Mouse (Mus musculus) lung, postnatal 0 days (tissue): ENCODE measurements around the gene Slc16a11. TPM values are rescaled to one million over a fixed set of nuclear protein-coding genes. Genes with fewer than 3 reads are reported as not detected.

Experiments used
- ATAC-seq: fragments of 200-750 bp; cut with Nextera tagmentation; 2 replicates; pipeline ENCODE4 v1.8.0; 2017; ENCODE audit warnings: moderate library complexity
- DNase-seq: peaks from one replicate; pipeline ENCODE4 v3.0.0-alpha.2; 2016; ENCODE audit warnings: low spot score
- H3K27ac ChIP-seq: fragments of 300-500 bp; sonication (generic); 2 replicates; pipeline ENCODE4 v1.5.1; 2014; ENCODE audit warnings: antibody characterized with exemption, mild to moderate bottlenecking, low read length, mixed read lengths
- H3K27me3 ChIP-seq: fragments of 300-500 bp; sonication (generic); replicated peaks from 2 replicates; pipeline ENCODE4 v1.6.1; 2014; ENCODE audit warnings: low read length, mixed read lengths; ENCODE audit not compliant: insufficient read depth
- H3K36me3 ChIP-seq: fragments of 300-500 bp; sonication (generic); 2 replicates; pipeline ENCODE4 v1.6.1; 2014; ENCODE audit warnings: low read length, mixed read lengths; ENCODE audit not compliant: insufficient read depth
- H3K4me1 ChIP-seq: fragments of 300-500 bp; sonication (generic); 2 replicates; pipeline ENCODE4 v1.6.1; 2014; ENCODE audit warnings: antibody characterized with exemption, low read depth, low read length, mixed read lengths; ENCODE audit not compliant: insufficient read depth
- H3K4me2 ChIP-seq: fragments of 300-500 bp; sonication (generic); replicated peaks from 2 replicates; pipeline ENCODE4 v1.6.1; 2014; ENCODE audit warnings: low read depth, mild to moderate bottlenecking, low read length, moderate library complexity, mixed read lengths
- H3K4me3 ChIP-seq: fragments of 300-500 bp; sonication (generic); 2 replicates; pipeline ENCODE4 v1.5.1; 2014; ENCODE audit warnings: low read depth, low read length
- H3K9ac ChIP-seq: fragments of 300-500 bp; sonication (generic); replicated peaks from 2 replicates; pipeline ENCODE4 v1.6.1; 2014; ENCODE audit warnings: low read depth, mild to moderate bottlenecking
- H3K9me3 ChIP-seq: fragments of 300-500 bp; sonication (generic); 2 replicates; pipeline ENCODE4 v1.6.1; 2016; ENCODE audit warnings: low read length, mixed read lengths
- CTCF ChIP-seq: IDR thresholded peaks from 2 replicates; pipeline ENCODE4 v1.5.1; 2016; ENCODE audit warnings: antibody characterized with exemption, mild to moderate bottlenecking
- EP300 ChIP-seq: IDR thresholded peaks from 2 replicates; pipeline ENCODE4 v1.6.1; 2016; ENCODE audit warnings: antibody characterized with exemption, mild to moderate bottlenecking, control low read depth
- WGBS: fragments of 180-500 bp; shearing (Covaris S2); extraction: QIAGEN DNeasy Blood & Tissue Kit; methylation state at CpG from one replicate; pipeline ENCODE4 v1.1.7; 2014; 5-methylcytosine and 5-hydroxymethylcytosine counted together
- polyA plus RNA-seq: library from polyadenylated mRNA; unstranded; fragments of >200 nt; fragmentation: Nextera tagmentation; extraction: Ambion mirVana; gene quantifications from 2 replicates; pipeline ENCODE4 v1.2.1, GENCODE M21; 2015

The Slc16a11 gene
- polyA plus RNA-seq, 1 experiment from 2014 or later = 7.9 TPM

- H3K4me2 ChIP-seq = no peak overlapping the region
- no peak overlapping the region for H3K27ac ChIP-seq
- ATAC-seq (no peak), DNase-seq (no peak)
- 53% methylated on average over 11 of the region's 11 CpGs for WGBS
- TF ChIP-seq EP300 (no peak), CTCF (no peak)
- no peak overlapping the region for H3K9ac ChIP-seq
- H3K9me3 ChIP-seq = no peaks in the 10 kb centered on the region
- H3K4me1 ChIP-seq = no peaks in the 10 kb centered on the region; the same call in 1 of the 2 replicates
- no peaks in the 10 kb centered on the region for H3K36me3 ChIP-seq
- H3K4me3 ChIP-seq = no peak overlapping the region
- peaks cover 8% of the 10 kb centered on the region; the same call in 1 of the 2 replicates for H3K27me3 ChIP-seq
Measured at GRCm38 (mm10) chr11:70250150-70250549, 37.6 kb downstream of the Slc16a11 start.

GRCm38 (mm10) chr11:70251853-70252252 lies 39.3 kb downstream of the Slc16a11 start:
- Histone ChIP-seq H3K36me3 (no peaks in the 10 kb centered on the region), H3K9ac (no peak overlapping the region), H3K9me3 (no peaks in the 10 kb centered on the region), H3K4me2 (no peak overlapping the region), H3K4me3 (no peak overlapping the region), H3K27ac (no peak overlapping the region), H3K4me1 (no peaks in the 10 kb centered on the region; the same call in 1 of the 2 replicates), H3K27me3 (peaks cover 8% of the 10 kb centered on the region; the same call in 1 of the 2 replicates)
- no peak for TF ChIP-seq CTCF
- TF ChIP-seq EP300 = no peak
- no peak for ATAC-seq
- DNase-seq = no peak
- 71% methylated on average over 8 of the region's 8 CpGs for WGBS

- Histone ChIP-seq H3K27ac (no peak overlapping the region), H3K36me3 (no peaks in the 10 kb centered on the region), H3K4me1 (no peaks in the 10 kb centered on the region; the same call in 1 of the 2 replicates), H3K27me3 (peaks cover 8% of the 10 kb centered on the region; the same call in 1 of the 2 replicates), H3K4me3 (peak overlapping the region; percentile 31), H3K4me2 (peak overlapping the region; percentile 54), H3K9ac (no peak overlapping the region), H3K9me3 (no peaks in the 10 kb centered on the region)
- ATAC-seq (no peak; the same call in 1 of the 2 replicates), DNase-seq (no peak)
- 4% methylated on average over 18 of the region's 18 CpGs for WGBS
- TF ChIP-seq CTCF = no peak
- TF ChIP-seq EP300 = no peak
Measured at GRCm38 (mm10) chr11:70254337-70254736, 41.8 kb downstream of the Slc16a11 start.

GRCm38 (mm10) chr11:70254931-70255531 lies 42.5 kb downstream of the Slc16a11 start, which contains the start of gene Alox12:
Alox12 (minus strand) TSS chr11:70255353.
- H3K9ac ChIP-seq = no peak within 1 kb of the TSS
- WGBS = 2% methylated on average over 25 of the region's 25 CpGs
- H3K9me3 ChIP-seq = no peaks in the 10 kb centered on the region
- no peaks in the 10 kb centered on the region for H3K36me3 ChIP-seq
- TF ChIP-seq EP300 (no peak), CTCF (peak; percentile 69)
- H3K27me3 ChIP-seq = peaks cover 8% of the 10 kb centered on the region; the same call in 1 of the 2 replicates
- H3K4me1 ChIP-seq = no peaks in the 10 kb centered on the region; the same call in 1 of the 2 replicates
- peak within 1 kb of the TSS; percentile 31 for H3K4me3 ChIP-seq
- H3K27ac ChIP-seq = no peak within 1 kb of the TSS
- peak; percentile 76 for ATAC-seq
- peak within 1 kb of the TSS; percentile 54 for H3K4me2 ChIP-seq
- peak; percentile 69 for DNase-seq

- Histone ChIP-seq H3K9me3 (no peaks in the 10 kb centered on the region), H3K36me3 (no peaks in the 10 kb centered on the region), H3K27me3 (peaks cover 8% of the 10 kb centered on the region; the same call in 1 of the 2 replicates), H3K9ac (no peak overlapping the region), H3K4me1 (no peaks in the 10 kb centered on the region; the same call in 1 of the 2 replicates), H3K27ac (no peak overlapping the region), H3K4me3 (no peak overlapping the region), H3K4me2 (no peak overlapping the region)
- no peak for DNase-seq
- no peak for ATAC-seq
- TF ChIP-seq CTCF (no peak), EP300 (no peak)
- WGBS = 93% methylated on average over 4 of the region's 4 CpGs
Measured at GRCm38 (mm10) chr11:70259035-70259434, 46.5 kb downstream of the Slc16a11 start.

- ATAC-seq (no peak), DNase-seq (no peak)
- H3K4me3 ChIP-seq = no peak overlapping the region
- H3K4me2 ChIP-seq = no peak overlapping the region
- no peaks in the 10 kb centered on the region for H3K9me3 ChIP-seq
- H3K4me1 ChIP-seq = no peaks in the 10 kb centered on the region; the same call in 1 of the 2 replicates
- TF ChIP-seq EP300 (no peak), CTCF (no peak)
- H3K27me3 ChIP-seq = no peaks in the 10 kb centered on the region
- H3K9ac ChIP-seq = no peak overlapping the region
- H3K27ac ChIP-seq = no peak overlapping the region
- WGBS = 27% methylated on average over 3 of the region's 3 CpGs
- H3K36me3 ChIP-seq = no peaks in the 10 kb centered on the region
Measured at GRCm38 (mm10) chr11:70265252-70265651, 52.7 kb downstream of the Slc16a11 start.
